Comparison of ENCODE assay signal across 15 mouse cellular contexts in the genomic region with DNA sequence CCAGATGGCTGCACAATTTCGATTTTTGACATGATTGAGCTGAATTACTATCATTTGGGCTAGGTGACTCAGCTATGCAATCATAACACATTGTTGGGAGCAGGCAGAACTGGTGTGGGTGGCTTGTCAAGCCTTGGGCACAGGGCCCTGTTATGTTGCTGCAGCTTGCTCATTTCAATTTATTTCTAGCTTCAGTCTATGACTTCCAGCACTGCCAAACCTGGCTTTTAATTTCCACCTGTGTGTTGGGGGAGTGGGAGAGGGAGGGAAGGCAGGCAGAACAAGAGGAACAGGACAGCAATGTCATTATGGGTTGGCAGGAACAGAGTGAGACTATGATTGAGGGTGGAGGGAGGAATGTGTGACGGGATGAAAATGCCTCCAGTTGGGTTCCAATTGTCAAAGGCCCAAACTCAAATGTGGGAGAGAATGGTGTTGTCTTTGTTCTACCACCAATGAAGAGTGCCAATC.
A peak's percentile ranks its signal among the peaks of the same experiment; 100 is the strongest.
DNase-seq lines count a peak whose midpoint lies in the region; ATAC-seq and TF ChIP-seq lines count a peak whose summit lies in the region.
"Had no signal": no experiment of that assay in that cellular context is flagged by ENCODE, and none has a peak within 500 bp of the region (broad histone marks: within the 10 kb centered on the region; RNA-seq: fewer than 3 reads in every experiment).

No protein-coding gene starts in this region.

- no peaks in the 10 kb centered on the region for H3K4me1 ChIP-seq in hindbrain, postnatal 0 days (ENCODE audit: insufficient read depth, low read length)
- no peaks in the 10 kb centered on the region for H3K4me1 ChIP-seq in hindbrain, embryonic 12.5 days
- no peaks in the 10 kb centered on the region for H3K4me1 ChIP-seq in heart, embryonic 10.5 days
- H3K4me1 ChIP-seq in hindbrain, embryonic 16.5 days (ENCODE audit: control insufficient read depth, insufficient read depth, low read depth, low read length), result no peaks in the 10 kb centered on the region
- H3K4me1 ChIP-seq: midbrain, embryonic 13.5 days had no signal

- H3K36me3 ChIP-seq in hindbrain, postnatal 0 days (ENCODE audit: insufficient read depth, low read length), result no peaks in the 10 kb centered on the region
- H3K36me3 ChIP-seq in hindbrain, embryonic 12.5 days, result no peaks in the 10 kb centered on the region
- no peaks in the 10 kb centered on the region for H3K36me3 ChIP-seq in heart, embryonic 10.5 days
- H3K36me3 ChIP-seq in hindbrain, embryonic 16.5 days (ENCODE audit: control insufficient read depth, insufficient read depth, low read length), result no peaks in the 10 kb centered on the region
- H3K36me3 ChIP-seq: midbrain, embryonic 13.5 days had no signal

- no peaks in the 10 kb centered on the region for H3K9me3 ChIP-seq in hindbrain, postnatal 0 days (ENCODE audit: low read length)
- no peaks in the 10 kb centered on the region for H3K9me3 ChIP-seq in hindbrain, embryonic 12.5 days (replicated peaks)
- H3K9me3 ChIP-seq in heart, embryonic 10.5 days, result no peaks in the 10 kb centered on the region
- H3K9me3 ChIP-seq in hindbrain, embryonic 16.5 days (ENCODE audit: control insufficient read depth, low read length), result no peaks in the 10 kb centered on the region
- H3K9me3 ChIP-seq: midbrain, embryonic 13.5 days had no signal

- no peak overlapping the region for H3K9ac ChIP-seq in hindbrain, postnatal 0 days (replicated peaks; ENCODE audit: low read length)
- no peak overlapping the region for H3K9ac ChIP-seq in hindbrain, embryonic 12.5 days
- no peak overlapping the region for H3K9ac ChIP-seq in hindbrain, embryonic 16.5 days (ENCODE audit: low read depth, low read length)
- H3K9ac ChIP-seq: midbrain, embryonic 13.5 days had no signal

- no peak overlapping the region for H3K4me3 ChIP-seq in hindbrain, postnatal 0 days (ENCODE audit: low read length)
- no peak overlapping the region for H3K4me3 ChIP-seq in hindbrain, embryonic 12.5 days
- H3K4me3 ChIP-seq in heart, embryonic 10.5 days, result no peak overlapping the region
- no peak overlapping the region for H3K4me3 ChIP-seq in hindbrain, embryonic 16.5 days (ENCODE audit: low read length)
- H3K4me3 ChIP-seq: heart, adult 2 months; midbrain, embryonic 13.5 days had no signal

- no peak for DNase-seq in hindbrain, postnatal 0 days (ENCODE audit: low spot score)
- DNase-seq in fat pad, adult 2 months (ENCODE audit: extremely low read depth, low read depth, low spot score), result peak; percentile 23
- DNase-seq in layer of hippocampus, adult 9-11 months, result peak; percentile 92
- peak; percentile 59 to 79 for DNase-seq in right cerebral cortex, adult 2 months (ENCODE audit: low spot score in 2 of 2)
- no peak for DNase-seq in heart, embryonic 10.5 days (ENCODE audit: low spot score)
- DNase-seq: heart, adult 2 months; heart, postnatal 4 days; liver; lung, postnatal 14 days; thymus, adult 2 months had no signal

- no peaks in the 10 kb centered on the region for H3K27me3 ChIP-seq in hindbrain, postnatal 0 days (ENCODE audit: insufficient read depth, low read length)
- H3K27me3 ChIP-seq in hindbrain, embryonic 12.5 days, result no peaks in the 10 kb centered on the region
- no peaks in the 10 kb centered on the region for H3K27me3 ChIP-seq in heart, embryonic 10.5 days (ENCODE audit: insufficient read depth, poor library complexity, severe bottlenecking)
- H3K27me3 ChIP-seq in hindbrain, embryonic 16.5 days (replicated peaks; ENCODE audit: control insufficient read depth, insufficient read depth, low read length), result no peaks in the 10 kb centered on the region
- H3K27me3 ChIP-seq: midbrain, embryonic 13.5 days; Patski had no signal

- TF ChIP-seq CTCF in hindbrain, postnatal 0 days (IDR thresholded peaks at IDR 0.05; ENCODE audit: low read depth), result no peak

- WGBS in hindbrain, postnatal 0 days, result 58% methylated on average over 2 of the region's 2 CpGs
- WGBS in hindbrain, embryonic 12.5 days, result 74% methylated on average over 2 of the region's 2 CpGs
- WGBS in heart, embryonic 10.5 days, result 60% methylated on average over 2 of the region's 2 CpGs
- 61% methylated on average over 2 of the region's 2 CpGs for WGBS in hindbrain, embryonic 16.5 days

- no peak overlapping the region for H3K27ac ChIP-seq in hindbrain, postnatal 0 days
- no peak overlapping the region for H3K27ac ChIP-seq in hindbrain, embryonic 12.5 days
- H3K27ac ChIP-seq in heart, embryonic 10.5 days, result no peak overlapping the region
- H3K27ac ChIP-seq in hindbrain, embryonic 16.5 days (ENCODE audit: low read depth, low read length), result no peak overlapping the region
- H3K27ac ChIP-seq: heart, adult 2 months; midbrain, embryonic 13.5 days had no signal

- ATAC-seq in hindbrain, postnatal 0 days, result 0 out of 2 replicates have a peak, but pooled peaks have one; percentile 24
- ATAC-seq in hindbrain, embryonic 12.5 days (ENCODE audit: low FRiP score), result no peak
- ATAC-seq in cerebellum, adult (ENCODE audit: insufficient number of reproducible peaks, low FRiP score, low TSS enrichment), result no peak
- ATAC-seq in hindbrain, embryonic 16.5 days, result no peak
- ATAC-seq: midbrain, embryonic 13.5 days; Patski had no signal

- no peak overlapping the region for H3K4me2 ChIP-seq in hindbrain, postnatal 0 days (ENCODE audit: low read depth, low read length)
- no peak overlapping the region for H3K4me2 ChIP-seq in hindbrain, embryonic 12.5 days (replicated peaks)
- H3K4me2 ChIP-seq in hindbrain, embryonic 16.5 days (ENCODE audit: low read length), result no peak overlapping the region
- H3K4me2 ChIP-seq: midbrain, embryonic 13.5 days had no signal

Comparison
In these comparisons a context has a peak if more than half of its experiments do, and no peak if none do; other contexts are left out.
1. DNase-seq: peak in fat pad, adult 2 months (single experiment), layer of hippocampus, adult 9-11 months (single experiment) and right cerebral cortex, adult 2 months (2 of 2); none in hindbrain, postnatal 0 days (single experiment) and heart, embryonic 10.5 days (single experiment).